Mouse (Mus musculus) limb, embryonic 10.5 days (tissue): Measurements from ENCODE around the gene Vmn2r75. TPM values are rescaled to one million over a fixed set of nuclear protein-coding genes. Genes with fewer than 3 reads are reported as not detected.
A peak's percentile ranks its signal among the peaks of the same experiment; 100 is the strongest.
"Not testable (repeated sequence)": the region's sequence is repeated elsewhere in the genome, so short reads cannot be mapped to it uniquely, and the experiment has no call there.

Source experiments
- DNase-seq: peaks from one replicate; pipeline ENCODE4 v3.0.0-alpha.2; 2017; ENCODE audit warnings: low spot score
- H3K27ac ChIP-seq: fragments of 300-500 bp; sonication (generic); 2 replicates; pipeline ENCODE4 v1.5.1; 2016; ENCODE audit warnings: mild to moderate bottlenecking
- H3K27me3 ChIP-seq: fragments of 300-500 bp; sonication (generic); 2 replicates; pipeline ENCODE4 v1.6.1; 2016; ENCODE audit warnings: low read depth, mild to moderate bottlenecking; ENCODE audit not compliant: poor library complexity, severe bottlenecking
- H3K36me3 ChIP-seq: fragments of 300-500 bp; sonication (generic); 2 replicates; pipeline ENCODE4 v1.6.1; 2016; ENCODE audit warnings: mild to moderate bottlenecking, moderate library complexity
- H3K4me1 ChIP-seq: fragments of 300-500 bp; sonication (generic); 2 replicates; pipeline ENCODE4 v1.6.1; 2016
- H3K4me3 ChIP-seq: fragments of 300-500 bp; sonication (generic); 2 replicates; pipeline ENCODE4 v1.5.1; 2016; ENCODE audit warnings: mild to moderate bottlenecking, moderate library complexity
- H3K9me3 ChIP-seq: fragments of 300-500 bp; sonication (generic); replicated peaks from 2 replicates; pipeline ENCODE4 v1.6.1; 2016; ENCODE audit warnings: mild to moderate bottlenecking
- WGBS: fragments of 180-500 bp; shearing (Covaris S2); methylation state at CpG from one replicate; pipeline ENCODE4 v1.1.7; 2016; 5-methylcytosine and 5-hydroxymethylcytosine counted together
- polyA plus RNA-seq: library from polyadenylated mRNA; unstranded; fragments of >200 nt; fragmentation: Nextera tagmentation; extraction: Ambion mirVana; gene quantifications from 2 replicates; pipeline ENCODE4 v1.2.1, GENCODE M21; 2016

Vmn2r75 gene
- not detected in 2 replicates for polyA plus RNA-seq

GRCm38 (mm10) chr7:86171678-86172077, at the start of gene Vmn2r75:
Gene Vmn2r75, minus strand, starts transcription at chr7:86171778.
- H3K4me3 ChIP-seq, H3K36me3 ChIP-seq, H3K27ac ChIP-seq, DNase-seq, H3K9me3 ChIP-seq, H3K4me1 ChIP-seq, H3K27me3 ChIP-seq: not testable (repeated sequence)
- 80% methylated on average over 1 of the region's 1 CpGs for WGBS

GRCm38 (mm10) chr7:86211345-86211744, 39.8 kb upstream of the Vmn2r75 start:
- peak; percentile 51 for DNase-seq
- H3K4me1 ChIP-seq = no peaks in the 10 kb centered on the region

More at GRCm38 (mm10) chr7:86211345-86211744, 39.8 kb upstream of the Vmn2r75 start:
- Histone ChIP-seq H3K27ac (no peak overlapping the region), H3K36me3 (no peaks in the 10 kb centered on the region), H3K9me3 (no peaks in the 10 kb centered on the region), H3K4me3 (no peak overlapping the region), H3K27me3 (no peaks in the 10 kb centered on the region)

Other genes starting within 250 kb of the Vmn2r75 start
- not detected in 2 replicates for gene Vmn2r74, start 210.1 kb downstream of the Vmn2r75 start, polyA plus RNA-seq
- not detected in 2 replicates for gene Vmn2r76, start 74.5 kb upstream of the Vmn2r75 start, polyA plus RNA-seq
- not detected in 2 replicates for gene Olfr310, start 105.4 kb upstream of the Vmn2r75 start, polyA plus RNA-seq
- gene Olfr309, start 141.9 kb upstream of the Vmn2r75 start, polyA plus RNA-seq = not detected in 2 replicates
- not detected in 2 replicates for gene Olfr308, start 153.9 kb upstream of the Vmn2r75 start, polyA plus RNA-seq
- gene Olfr307, start 165.8 kb upstream of the Vmn2r75 start, polyA plus RNA-seq = not detected in 2 replicates
- gene Olfr305, start 195.2 kb upstream of the Vmn2r75 start, polyA plus RNA-seq = not detected in 2 replicates
- not detected in 2 replicates for gene Olfr304, start 214.9 kb upstream of the Vmn2r75 start, polyA plus RNA-seq
- gene Olfr303, start 226.0 kb upstream of the Vmn2r75 start, polyA plus RNA-seq = not detected in 2 replicates
- not detected in 2 replicates for gene Olfr301, start 232.1 kb upstream of the Vmn2r75 start, polyA plus RNA-seq